Mouse (Mus musculus): Measurements from ENCODE around the gene Smim5.

DNA sequence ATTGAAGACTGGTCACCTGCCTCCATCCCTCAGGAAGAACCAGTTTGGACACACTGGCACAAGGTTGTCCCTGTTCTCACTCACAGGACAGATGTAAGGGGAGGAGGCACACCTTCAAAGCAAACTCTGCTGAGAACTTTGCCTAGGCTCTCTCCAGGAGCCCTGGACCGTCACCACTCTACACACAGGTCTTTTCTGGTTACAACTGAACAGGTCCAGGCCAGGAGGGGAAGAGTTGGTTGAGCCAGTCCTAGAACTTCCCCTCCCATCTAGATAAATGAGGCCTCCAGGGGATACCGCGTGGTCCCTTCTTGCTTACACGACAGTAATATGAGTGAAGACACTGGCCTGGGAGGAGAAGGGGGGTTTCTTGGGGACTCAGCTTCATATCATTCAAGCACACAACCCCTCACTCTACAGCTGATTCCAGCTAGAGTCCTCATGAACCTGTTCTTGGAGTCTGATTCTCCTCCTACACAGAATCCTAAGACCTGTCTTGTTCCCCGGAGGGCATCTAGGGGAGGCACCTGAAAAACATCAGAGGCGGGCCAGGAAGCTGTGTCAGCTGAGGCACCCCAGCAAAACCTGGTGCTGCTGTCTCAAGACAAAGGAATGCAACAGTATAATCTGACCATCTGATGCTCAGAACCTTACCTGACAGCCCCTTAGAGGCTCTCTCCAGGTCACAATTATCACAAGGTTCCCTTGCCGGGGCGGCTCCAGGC, 4.6 kb downstream of the Smim5 start:
- TF ChIP-seq POLR2A (IDR thresholded peaks at IDR 0.05; ENCODE audit: low read depth, low read length), result no peak
- TF ChIP-seq CTCF (conservative IDR thresholded peaks at IDR 0.05; ENCODE audit: insufficient read depth, insufficient read length, low read depth, low read length), result no peak

All from kidney, adult 2 months (tissue).